Mouse (Mus musculus) layer of hippocampus, postnatal 10 days (tissue): ENCODE data around the gene Aff4. TPM values are rescaled to one million over a fixed set of nuclear protein-coding genes. Genes with fewer than 3 reads are reported as not detected.

Experiments used
- DNase-seq, 2 experiments: peaks; one replicate each; pipeline ENCODE4 v3.0.0; 2021; ENCODE audit warnings: low spot score in 2 of 2
- total RNA-seq, 2 experiments: library from RNA; stranded (reverse); gene quantifications; 2 replicates each; pipeline ENCODE4 v1.2.3; 2021

The Aff4 gene
- total RNA-seq, 2 experiments from 2014 or later, result 161 to 222 TPM

- no peak for DNase-seq
Measured at GRCm38 (mm10) chr11:53427993-53428715, 77.5 kb downstream of the Aff4 start.

GRCm38 (mm10) chr11:53428716-53429057 lies 78.1 kb downstream of the Aff4 start:
- no peak for DNase-seq

GRCm38 (mm10) chr11:53429182-53429581 lies 78.5 kb downstream of the Aff4 start:
- DNase-seq, result no peak

- no peak for DNase-seq
Measured at GRCm38 (mm10) chr11:53430300-53430669, 79.7 kb downstream of the Aff4 start.

GRCm38 (mm10) chr11:53430670-53431346 lies 80.2 kb downstream of the Aff4 start, which contains the start of the genes Uqcrq and Gdf9:
Gene Uqcrq, minus strand, starts transcription at chr11:53430831.
Gene Gdf9, plus strand, starts transcription at chr11:53431023.
- DNase-seq, result peak; percentile 98 to 99

- DNase-seq, result no peak
Measured at GRCm38 (mm10) chr11:53431347-53432056, 80.9 kb downstream of the Aff4 start.

GRCm38 (mm10) chr11:53433057-53433456 lies 82.4 kb downstream of the Aff4 start:
- DNase-seq, result no peak

GRCm38 (mm10) chr11:53435504-53435903 lies 84.9 kb downstream of the Aff4 start:
- DNase-seq, result no peak

GRCm38 (mm10) chr11:53436338-53436737 lies 85.7 kb downstream of the Aff4 start:
- DNase-seq, result no peak

GRCm38 (mm10) chr11:53441921-53442320 lies 91.3 kb downstream of the Aff4 start:
- no peak for DNase-seq

GRCm38 (mm10) chr11:53443861-53444260 lies 93.2 kb downstream of the Aff4 start:
- no peak for DNase-seq

GRCm38 (mm10) chr11:53445562-53445961 lies 94.9 kb downstream of the Aff4 start:
- no peak for DNase-seq

- DNase-seq, result no peak
Measured at GRCm38 (mm10) chr11:53446183-53446582, 95.5 kb downstream of the Aff4 start.

GRCm38 (mm10) chr11:53447996-53448395 lies 97.4 kb downstream of the Aff4 start:
- no peak for DNase-seq

- DNase-seq, result no peak
Measured at GRCm38 (mm10) chr11:53448529-53448928, 97.9 kb downstream of the Aff4 start.

- no peak for DNase-seq
Measured at GRCm38 (mm10) chr11:53450070-53450705, 99.6 kb downstream of the Aff4 start.

- no peak for DNase-seq
Measured at GRCm38 (mm10) chr11:53451361-53451760, 100.7 kb downstream of the Aff4 start.

GRCm38 (mm10) chr11:53452396-53452795 lies 101.8 kb downstream of the Aff4 start:
- DNase-seq, result no peak

GRCm38 (mm10) chr11:53453031-53453430 lies 102.4 kb downstream of the Aff4 start:
- DNase-seq, result no peak

- peak; percentile 27 to 44 for DNase-seq
Measured at GRCm38 (mm10) chr11:53456474-53457371, 106.1 kb downstream of the Aff4 start, which contains the start of the genes Gm10447 and Shroom1. Gene Gm10447, minus strand, starts transcription at chr11:53457110. Gene Shroom1, plus strand, starts transcription at chr11:53457205.
